Mouse (Mus musculus): Measurements from ENCODE around the gene Cep19. TPM values are rescaled to one million over a fixed set of nuclear protein-coding genes. Genes with fewer than 3 reads are reported as not detected.

Cep19 gene
- polyA plus RNA-seq, 1 experiment from 2014 or later = 19.1 TPM

DNA sequence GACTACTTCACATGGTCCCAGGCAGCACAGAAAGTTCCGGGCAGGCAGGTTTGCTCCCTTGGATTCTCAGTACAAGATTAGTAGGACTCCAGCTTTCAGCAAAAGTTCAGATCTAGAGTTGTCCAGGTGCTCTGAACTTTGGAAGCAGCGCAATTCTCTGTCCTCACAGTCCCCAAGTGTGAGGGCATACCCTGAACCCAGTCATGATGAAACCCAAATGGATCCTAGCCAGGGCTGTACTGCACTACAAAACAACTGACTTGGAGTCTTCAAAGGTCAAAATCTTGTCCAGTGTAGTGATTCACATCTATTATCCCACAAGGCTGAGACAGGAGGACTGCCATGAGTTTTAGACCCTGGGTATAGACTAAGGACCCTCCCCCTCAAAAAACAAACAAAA lies 57.8 kb downstream of the Cep19 start:
- DNase-seq (ENCODE audit: low spot score) (no peak), ATAC-seq (ENCODE audit: low FRiP score, low TSS enrichment) (no peak)
- Histone ChIP-seq H3K4me3 (ENCODE audit: low read depth, low read length) (no peak overlapping the region), H3K27ac (replicated peaks) (no peak overlapping the region), H3K4me1 (replicated peaks; ENCODE audit: control insufficient read depth, insufficient read depth) (no peaks in the 10 kb centered on the region), H3K27me3 (ENCODE audit: control insufficient read depth, insufficient read depth, low read length) (no peaks in the 10 kb centered on the region), H3K36me3 (ENCODE audit: control insufficient read depth, insufficient read depth, low read length) (no peaks in the 10 kb centered on the region), H3K4me2 (replicated peaks; ENCODE audit: low read depth) (no peak overlapping the region), H3K9ac (ENCODE audit: low read length) (no peak overlapping the region), H3K9me3 (ENCODE audit: control insufficient read depth, low read length) (no peaks in the 10 kb centered on the region)
- 83% methylated on average over 2 of the region's 2 CpGs for WGBS
- no peak for TF ChIP-seq EP300 (optimal IDR thresholded peaks at IDR 0.05)
- no peak for TF ChIP-seq CTCF (IDR thresholded peaks at IDR 0.05; ENCODE audit: low read depth)

Other genes with a start within 250 kb of the Cep19 start
- gene Meltf, start 221.0 kb upstream of the Cep19 start, polyA plus RNA-seq (2015; fragmentation: Nextera tagmentation; extraction: Ambion mirVana) = 0.06 TPM in 1 of 2 replicates, not detected in the other
- gene Pigz, start 165.9 kb upstream of the Cep19 start, polyA plus RNA-seq (2015; fragmentation: Nextera tagmentation; extraction: Ambion mirVana) = 1.4 and 1.7 TPM in 2 replicates
- 109 and 112 TPM in 2 replicates for gene 0610012G03Rik, start 151.3 kb upstream of the Cep19 start, polyA plus RNA-seq (2015; fragmentation: Nextera tagmentation; extraction: Ambion mirVana)
- gene Ncbp2, start 151.3 kb upstream of the Cep19 start, polyA plus RNA-seq (2015; fragmentation: Nextera tagmentation; extraction: Ambion mirVana) = 50.9 and 52.3 TPM in 2 replicates
- gene Senp5, start 96.5 kb upstream of the Cep19 start, polyA plus RNA-seq (2015; fragmentation: Nextera tagmentation; extraction: Ambion mirVana) = 5.4 and 5.7 TPM in 2 replicates
- gene Pak2, start 20.5 kb upstream of the Cep19 start, polyA plus RNA-seq (2015; fragmentation: Nextera tagmentation; extraction: Ambion mirVana) = 22.2 and 23.6 TPM in 2 replicates
- 69.8 and 71.8 TPM in 2 replicates for gene Pigx, start 60 bp upstream of the Cep19 start, polyA plus RNA-seq (2015; fragmentation: Nextera tagmentation; extraction: Ambion mirVana)
- 8.2 TPM in 2 replicates for gene Nrros, start 65.8 kb downstream of the Cep19 start, polyA plus RNA-seq (2015; fragmentation: Nextera tagmentation; extraction: Ambion mirVana)
- gene Bex6, start 80.0 kb downstream of the Cep19 start, polyA plus RNA-seq (2015; fragmentation: Nextera tagmentation; extraction: Ambion mirVana) = not detected in 2 replicates
- gene Fbxo45, start 147.4 kb downstream of the Cep19 start, polyA plus RNA-seq (2015; fragmentation: Nextera tagmentation; extraction: Ambion mirVana) = 11.7 and 11.8 TPM in 2 replicates
- 17.7 and 22.3 TPM in 2 replicates for gene Wdr53, start 147.4 kb downstream of the Cep19 start, polyA plus RNA-seq (2015; fragmentation: Nextera tagmentation; extraction: Ambion mirVana)
- 0.06 and 0.08 TPM in 2 replicates for gene Smco1, start 171.7 kb downstream of the Cep19 start, polyA plus RNA-seq (2015; fragmentation: Nextera tagmentation; extraction: Ambion mirVana)
- 17.9 and 20.2 TPM in 2 replicates for gene Rnf168, start 177.7 kb downstream of the Cep19 start, polyA plus RNA-seq (2015; fragmentation: Nextera tagmentation; extraction: Ambion mirVana)
- gene Ubxn7, start 232.5 kb downstream of the Cep19 start, polyA plus RNA-seq (2015; fragmentation: Nextera tagmentation; extraction: Ambion mirVana) = 8.0 and 8.2 TPM in 2 replicates